Mouse (Mus musculus) megakaryocyte, embryonic 14.5 days (primary cell): ENCODE measurements around the gene Gm20388.

Experiments used
- FLI1 ChIP-seq: IDR thresholded peaks from 2 replicates; pipeline ENCODE4 v1.6.1; 2012; ENCODE audit warnings: low read length, inconsistent platforms, mixed read lengths
- GATA1 ChIP-seq: IDR thresholded peaks from 3 replicates; pipeline ENCODE4 v1.6.1; 2012; ENCODE audit warnings: mixed read lengths, low read length, inconsistent platforms, borderline replicate concordance

DNA sequence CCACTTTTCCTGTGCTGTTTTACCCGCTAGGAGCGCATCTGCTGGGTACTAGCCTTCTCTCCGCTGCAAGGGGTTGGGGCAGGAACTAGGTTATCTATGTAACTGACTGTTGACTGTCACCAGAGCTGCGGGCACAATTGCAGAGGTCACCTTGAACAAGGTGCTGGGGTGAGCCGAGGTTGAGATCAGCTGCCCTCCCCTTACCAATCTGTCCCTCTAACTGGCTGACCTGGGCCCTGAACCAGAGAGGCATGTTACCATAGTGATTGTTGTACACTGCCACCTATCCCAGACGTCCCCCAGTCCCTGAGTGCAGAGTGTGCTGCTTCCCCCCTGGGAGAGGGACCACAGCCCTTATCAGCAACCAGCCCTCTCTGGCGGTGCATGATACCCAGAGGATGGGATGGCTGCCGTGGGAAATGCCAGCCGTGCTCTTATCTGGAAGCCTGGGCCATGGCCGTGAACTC is 2410.8 kb downstream of the Gm20388 start:
- TF ChIP-seq FLI1, result no peak
- peak; percentile 59; the same call in 2 of the 3 replicates for TF ChIP-seq GATA1
